Mouse (Mus musculus) spleen, adult 2 months (tissue): ENCODE measurements around the gene Sh3d19.

ENCODE experiments used
- CTCF ChIP-seq: fragments of 200-500 bp; IDR thresholded peaks from 2 replicates; pipeline ENCODE4 v1.5.1; 2011; ENCODE audit warnings: mild to moderate bottlenecking, inconsistent platforms; ENCODE audit not compliant: insufficient read depth, insufficient read length, insufficient replicate concordance; ENCODE audit errors: extremely low read depth
- POLR2A ChIP-seq: fragments of 200-500 bp; IDR thresholded peaks from 2 replicates; pipeline ENCODE4 v1.6.1; 2011; ENCODE audit warnings: low read depth, low read length, inconsistent platforms

DNA sequence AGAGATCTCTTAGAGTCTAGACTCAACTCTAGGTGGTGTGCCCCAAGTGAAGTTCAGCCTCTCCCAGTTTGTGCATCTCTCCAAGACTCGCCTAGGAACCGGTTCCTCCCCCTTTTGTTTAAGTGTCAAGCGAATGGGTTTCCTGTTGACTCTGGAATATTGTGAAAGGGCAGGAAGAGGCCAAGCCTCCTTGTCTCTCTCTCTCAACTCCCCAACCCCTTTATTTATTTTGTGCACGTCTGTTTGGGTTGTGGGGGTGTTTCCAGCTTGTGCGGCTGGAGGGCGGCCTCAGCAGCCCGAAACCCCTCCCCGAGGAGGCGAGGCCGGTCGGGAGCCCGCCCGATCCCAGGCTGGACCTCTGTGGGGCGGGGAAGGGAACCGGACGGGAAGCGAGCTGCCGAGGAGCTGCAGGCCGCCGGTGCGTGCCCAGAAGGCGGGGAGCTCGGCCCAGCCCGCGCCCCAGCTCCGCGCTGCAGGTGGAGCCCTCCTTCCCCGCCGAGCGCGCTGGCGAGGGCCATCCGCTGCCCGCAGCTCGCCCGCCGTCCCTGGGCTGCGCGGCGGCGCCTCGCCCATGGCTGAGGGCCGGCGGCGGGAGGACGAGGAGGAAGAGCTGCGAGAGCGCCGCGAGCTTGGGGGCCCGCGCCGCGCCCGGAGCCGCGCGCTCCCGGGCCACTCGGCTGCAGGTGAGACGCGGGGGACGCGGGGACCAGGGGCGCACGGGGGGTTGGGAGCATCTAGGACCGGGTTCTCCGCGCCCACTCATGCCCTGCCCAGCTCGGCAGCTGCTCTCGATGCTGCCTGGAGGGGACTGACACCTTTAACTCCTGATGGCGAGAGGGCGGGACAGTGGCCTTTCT, at the start of gene Sh3d19:
- no peak for TF ChIP-seq CTCF
- TF ChIP-seq POLR2A = no peak
